Mouse (Mus musculus) heart, postnatal 10 days (tissue): ENCODE data around the gene Foxp1. TPM values are rescaled to one million over a fixed set of nuclear protein-coding genes. Genes with fewer than 3 reads are reported as not detected.

ENCODE experiments used
- DNase-seq, 2 experiments: peaks; one replicate each; pipeline ENCODE4 v3.0.0; 2021
- intact Hi-C: fragments of 180-260 bp; cut with DNase I; formaldehyde crosslinking; loops from one replicate; pipeline ENCODE4 v1.15.1; 2025
- total RNA-seq, 2 experiments: library from RNA; stranded (reverse); gene quantifications; 2 replicates each; pipeline ENCODE4 v1.2.3; 2021

Foxp1 gene
- total RNA-seq, 2 experiments from 2014 or later, result 52.4 to 60.6 TPM

DNA sequence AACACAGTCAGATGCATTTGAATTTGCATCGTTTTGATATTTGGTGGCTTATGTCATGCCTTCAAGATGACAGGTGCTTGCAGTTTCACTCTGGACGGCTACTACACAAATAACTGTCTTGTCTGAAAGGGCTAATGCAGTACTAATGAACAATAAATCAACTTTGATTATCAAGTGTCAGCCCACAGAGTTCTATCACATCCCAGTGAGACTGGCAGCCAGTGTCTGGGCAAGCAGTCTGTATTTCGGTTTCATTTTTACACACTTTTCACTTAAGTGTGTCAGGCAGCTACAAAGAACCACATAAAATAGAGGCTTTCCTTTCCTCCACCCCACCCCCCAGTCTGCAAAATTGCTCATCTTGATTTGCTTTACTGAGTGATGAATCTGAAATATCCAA lies 496.5 kb downstream of the Foxp1 start:
- intact Hi-C loops, result loop anchor here (2.0 to 5.0 kb wide), 3 partner anchors 53 to 496 kb away; partner anchors contain the start of gene Foxp1
- no peak for DNase-seq

DNA sequence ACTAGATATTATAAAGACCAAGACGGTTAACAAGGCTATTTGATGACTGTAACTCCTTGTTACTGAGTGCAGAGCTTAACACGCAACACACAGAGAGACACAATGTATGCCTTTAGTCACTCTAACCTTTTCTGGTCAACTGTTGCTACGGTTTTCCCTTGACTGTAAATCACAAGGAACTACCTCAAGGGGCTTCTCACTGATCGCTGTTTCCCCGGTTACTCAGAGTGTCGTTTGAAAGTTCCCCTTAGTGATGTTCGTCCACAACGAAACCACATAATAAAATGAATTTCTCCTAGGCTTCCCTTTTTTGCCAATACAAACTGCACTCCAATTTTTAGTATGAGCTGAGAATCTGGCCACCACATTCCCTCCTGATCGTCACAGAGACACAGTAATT lies 497.9 kb downstream of the Foxp1 start:
- intact Hi-C loops, result no loop called here
- no peak for DNase-seq

DNA sequence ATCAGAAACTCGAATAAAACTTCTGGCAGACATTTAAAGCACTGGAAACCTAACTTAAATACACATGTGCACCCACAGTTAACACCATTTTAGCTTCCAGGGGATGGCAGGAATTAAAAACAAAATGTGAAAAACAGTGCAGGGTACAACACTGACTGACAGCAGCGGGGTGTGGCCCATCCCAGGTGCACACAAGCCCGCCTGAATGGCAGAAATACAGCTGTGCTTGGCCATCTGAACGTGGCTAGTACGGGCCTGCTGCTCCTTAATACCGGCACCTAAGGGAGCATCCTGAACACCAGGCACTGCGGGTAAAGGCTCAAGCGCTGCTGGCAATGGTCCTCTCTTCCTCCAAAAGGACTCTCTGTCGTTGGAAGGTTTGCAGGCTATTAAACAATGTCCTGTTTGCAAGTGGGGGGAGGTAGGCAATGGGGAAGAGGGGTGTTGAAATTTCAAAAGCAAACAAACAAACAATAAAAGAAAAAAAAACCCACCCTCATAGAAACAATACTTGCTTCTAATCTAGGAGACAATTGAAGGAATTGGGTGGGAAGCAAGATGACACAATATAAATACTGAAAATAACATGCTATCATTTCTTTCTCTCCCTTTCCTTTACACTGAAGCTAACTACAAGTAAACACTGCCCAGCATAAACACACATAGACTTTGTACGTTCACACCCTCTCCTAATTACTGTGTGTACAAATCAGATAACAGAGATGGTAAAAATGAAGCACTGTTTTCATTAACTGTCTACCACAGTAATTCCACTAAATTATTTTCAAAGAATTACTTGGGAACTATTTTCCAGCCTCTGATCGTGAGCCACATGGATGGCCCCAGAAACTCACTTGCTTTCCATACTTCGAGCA lies 501.7 kb downstream of the Foxp1 start:
- intact Hi-C loops, result no loop called here
- DNase-seq, result no peak

DNA sequence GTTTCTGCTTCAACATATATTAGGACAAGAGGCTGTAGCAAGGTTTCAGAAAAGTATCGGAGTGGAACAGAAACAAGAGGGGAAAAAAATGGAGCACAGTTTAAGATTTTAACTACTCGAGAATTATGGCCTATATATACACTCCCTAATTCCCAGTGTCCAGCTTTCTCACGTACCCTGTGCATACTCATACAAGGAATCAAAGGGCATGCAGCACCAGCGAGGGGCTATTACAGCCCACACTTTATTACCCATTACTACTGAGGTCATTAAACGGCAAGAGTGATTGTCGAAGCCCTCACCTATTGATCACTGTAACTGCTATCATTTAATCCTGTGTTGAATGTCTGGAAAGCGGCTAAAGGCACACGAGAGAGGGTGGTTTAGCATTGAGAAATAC lies 502.8 kb downstream of the Foxp1 start:
- intact Hi-C loops, result no loop called here
- no peak for DNase-seq

DNA sequence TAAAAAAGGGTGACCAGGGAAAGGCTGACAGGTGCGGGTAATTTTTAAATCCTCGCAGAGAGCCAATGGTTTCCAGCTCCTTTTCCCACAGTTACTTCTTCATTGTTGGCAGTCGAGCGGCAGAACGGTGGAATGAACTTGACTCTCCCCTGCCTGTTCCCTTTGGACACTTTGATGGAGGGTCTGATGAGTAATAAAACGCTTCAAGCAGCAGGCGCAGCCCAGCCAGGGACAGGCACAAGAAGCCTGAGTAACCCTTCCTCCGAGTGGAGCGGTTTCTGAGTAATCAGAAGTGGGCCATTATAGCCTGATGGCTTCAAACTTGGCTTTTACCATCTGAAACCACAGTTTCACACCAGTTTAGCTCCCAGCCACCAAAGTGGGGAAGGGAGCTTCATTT lies 503.3 kb downstream of the Foxp1 start:
- DNase-seq, result no peak
- intact Hi-C loops, result no loop called here

DNA sequence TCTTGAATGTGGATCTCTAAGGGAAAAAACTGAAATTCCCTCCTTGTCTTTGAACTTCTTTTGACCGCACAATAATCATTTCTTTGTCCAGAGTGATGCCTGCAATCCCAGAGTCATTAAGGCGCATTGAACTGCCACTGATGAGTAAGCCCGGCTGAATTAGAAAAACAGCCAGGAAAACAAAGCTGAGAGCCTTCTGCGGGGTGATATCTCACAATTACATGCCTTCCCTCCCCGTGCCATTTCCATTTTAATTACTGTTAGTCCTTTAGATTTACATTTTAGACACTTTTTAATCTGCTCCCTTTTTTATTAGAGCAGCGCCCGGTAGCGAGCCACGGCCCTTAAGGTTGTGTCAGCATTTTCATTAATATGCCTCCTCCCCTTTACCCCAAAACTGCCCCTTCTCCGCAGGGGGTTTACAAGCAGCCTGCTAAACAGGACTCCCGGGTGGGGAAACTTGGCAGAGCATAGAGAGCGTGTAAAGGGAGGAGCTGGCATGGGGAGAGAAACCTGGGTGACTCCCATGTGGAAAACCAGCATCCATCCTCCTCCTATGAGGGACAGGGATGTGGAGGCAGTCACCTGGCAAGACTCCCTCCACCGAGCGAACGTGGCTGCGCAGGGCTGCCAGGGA lies 508.5 kb downstream of the Foxp1 start:
- intact Hi-C loops, result loop anchor here (5.0 kb wide), 1 partner anchor 508 kb away; the partner anchor contains the start of gene Foxp1

DNA sequence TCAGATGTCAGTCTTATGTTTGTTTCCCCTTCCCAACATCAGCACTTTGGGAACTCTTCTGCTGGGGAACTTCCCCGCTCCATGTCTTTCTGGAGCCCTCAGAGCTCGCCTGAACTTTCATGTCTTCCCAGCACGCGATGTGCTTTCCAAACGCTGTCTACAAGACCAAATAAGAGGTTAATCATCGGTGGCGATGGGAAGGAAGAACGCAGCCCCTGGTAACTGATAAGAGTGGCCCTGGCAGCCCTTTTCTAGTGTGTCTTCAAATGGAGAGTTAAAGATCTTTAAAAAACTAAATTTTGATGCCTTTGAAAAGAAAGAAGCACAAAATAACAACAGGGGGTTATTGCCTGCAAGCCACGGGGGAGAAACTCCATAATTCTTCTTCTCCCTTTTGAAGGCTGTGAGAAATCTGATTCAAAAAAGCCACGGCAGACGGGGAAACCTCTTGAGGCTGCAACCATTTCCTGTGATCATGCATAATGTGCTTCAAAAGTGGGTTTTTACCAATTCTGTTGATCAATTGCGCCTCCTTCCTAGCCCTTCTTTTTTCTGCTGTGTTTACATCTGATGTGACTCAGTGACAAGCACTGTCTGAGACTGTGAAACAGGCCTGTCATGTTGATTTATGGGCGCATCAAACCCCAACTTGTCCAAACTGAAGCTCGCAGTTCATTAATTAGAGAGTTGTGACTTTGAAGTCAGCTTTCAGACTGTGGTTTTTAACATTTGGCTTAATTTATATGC lies 509.2 kb downstream of the Foxp1 start:
- intact Hi-C loops, result loop anchor here (5.0 kb wide), 1 partner anchor 509 kb away; the partner anchor contains the start of gene Foxp1
- no peak for DNase-seq

More for the DNA sequence above, 508.5 kb downstream of the Foxp1 start:
- DNase-seq, result no peak

DNA sequence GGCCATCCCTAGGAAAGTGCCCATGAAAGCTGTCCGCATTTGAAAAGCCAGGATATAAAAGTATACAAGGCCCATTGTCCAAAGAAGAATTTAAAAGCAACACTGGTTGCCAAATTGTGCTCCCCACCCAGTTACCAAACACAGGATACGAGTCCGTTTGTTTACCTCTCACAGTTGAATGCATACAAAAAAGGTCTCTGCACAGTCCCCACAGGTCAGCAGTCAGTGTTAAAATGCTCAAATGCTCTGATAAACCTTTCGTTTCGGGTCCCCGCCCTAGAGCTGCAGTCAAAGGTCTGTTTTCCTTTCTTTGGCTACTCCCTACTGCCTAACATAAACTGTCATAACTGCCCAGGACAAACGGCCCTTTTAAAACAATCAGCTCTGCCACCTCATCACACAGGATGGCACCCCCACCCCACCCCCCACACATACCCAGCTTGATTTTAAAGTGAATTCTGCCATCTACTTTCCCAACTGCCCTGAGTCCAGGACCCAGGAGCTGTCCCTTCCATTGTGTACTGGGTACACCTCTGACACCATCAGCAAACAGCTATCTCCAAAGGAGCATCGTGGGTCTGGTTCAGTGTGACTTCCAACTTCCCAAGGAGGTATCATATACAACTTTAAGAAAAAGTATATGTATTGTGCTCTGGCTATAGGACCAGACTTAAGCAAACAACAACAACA lies 510.5 kb downstream of the Foxp1 start:
- no peak for DNase-seq
- intact Hi-C loops, result loop anchor here (5.0 kb wide), 1 partner anchor 510 kb away; the partner anchor contains the start of gene Foxp1

DNA sequence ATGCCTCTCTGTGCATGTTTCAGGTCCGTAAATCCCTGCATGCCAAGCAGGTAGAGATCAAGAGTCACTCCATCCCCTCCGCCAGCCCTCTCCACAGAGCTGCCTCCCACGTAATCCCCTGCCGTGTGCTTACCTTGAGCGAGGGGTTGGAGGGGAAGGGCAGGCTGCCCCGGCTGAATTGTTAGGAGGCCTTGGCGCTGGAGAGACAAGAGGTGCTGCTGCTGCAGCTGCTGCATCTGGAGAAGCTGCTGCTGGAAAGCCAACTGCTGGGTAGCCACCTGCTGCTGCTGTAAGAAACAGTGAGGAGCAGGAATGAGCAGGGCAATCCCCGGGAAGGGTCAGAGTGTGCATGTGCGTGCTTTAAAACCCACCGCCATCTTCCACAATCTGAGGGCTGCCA lies 512.8 kb downstream of the Foxp1 start:
- no peak for DNase-seq
- intact Hi-C loops, result loop anchor here (5.0 kb wide), 1 partner anchor 513 kb away; the partner anchor contains the start of gene Foxp1

DNA sequence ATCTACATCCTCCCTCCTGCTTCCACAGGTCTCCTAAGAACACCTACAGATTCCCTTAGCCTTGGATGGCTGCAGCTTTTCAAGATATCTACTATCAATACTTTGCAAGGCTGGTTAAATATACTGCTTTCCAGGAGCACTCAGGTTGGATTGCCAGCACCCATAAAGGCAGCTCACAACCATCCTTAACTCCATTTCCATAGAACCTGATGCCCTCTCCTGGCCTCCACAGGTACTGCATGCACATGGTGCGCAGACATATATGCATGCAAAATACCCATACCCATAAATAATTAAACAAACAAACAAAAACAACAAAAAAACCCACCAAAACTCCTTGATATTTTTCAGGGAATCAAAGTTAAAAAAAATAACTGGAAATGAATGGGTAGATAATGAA lies 514.0 kb downstream of the Foxp1 start:
- DNase-seq, result no peak
- intact Hi-C loops, result no loop called here

DNA sequence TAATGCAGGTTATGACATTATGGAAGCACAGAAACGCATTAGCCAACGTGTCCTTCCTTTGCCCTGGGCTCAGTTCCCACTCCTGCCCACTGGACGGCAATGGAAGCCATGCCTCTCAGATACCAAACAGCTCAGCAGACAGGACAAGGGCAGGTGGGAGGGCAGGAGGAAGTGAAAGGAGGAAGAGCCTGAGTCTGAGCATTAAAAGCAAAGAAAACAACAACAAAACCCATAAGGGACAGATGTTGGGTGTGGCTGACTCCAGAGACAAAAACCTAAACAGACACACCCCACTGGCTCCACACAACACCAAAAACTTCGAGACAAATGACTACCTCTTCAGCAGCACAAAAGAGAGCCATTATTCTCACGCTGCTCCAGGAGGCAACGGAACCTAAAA lies 515.0 kb downstream of the Foxp1 start:
- intact Hi-C loops, result no loop called here

DNA sequence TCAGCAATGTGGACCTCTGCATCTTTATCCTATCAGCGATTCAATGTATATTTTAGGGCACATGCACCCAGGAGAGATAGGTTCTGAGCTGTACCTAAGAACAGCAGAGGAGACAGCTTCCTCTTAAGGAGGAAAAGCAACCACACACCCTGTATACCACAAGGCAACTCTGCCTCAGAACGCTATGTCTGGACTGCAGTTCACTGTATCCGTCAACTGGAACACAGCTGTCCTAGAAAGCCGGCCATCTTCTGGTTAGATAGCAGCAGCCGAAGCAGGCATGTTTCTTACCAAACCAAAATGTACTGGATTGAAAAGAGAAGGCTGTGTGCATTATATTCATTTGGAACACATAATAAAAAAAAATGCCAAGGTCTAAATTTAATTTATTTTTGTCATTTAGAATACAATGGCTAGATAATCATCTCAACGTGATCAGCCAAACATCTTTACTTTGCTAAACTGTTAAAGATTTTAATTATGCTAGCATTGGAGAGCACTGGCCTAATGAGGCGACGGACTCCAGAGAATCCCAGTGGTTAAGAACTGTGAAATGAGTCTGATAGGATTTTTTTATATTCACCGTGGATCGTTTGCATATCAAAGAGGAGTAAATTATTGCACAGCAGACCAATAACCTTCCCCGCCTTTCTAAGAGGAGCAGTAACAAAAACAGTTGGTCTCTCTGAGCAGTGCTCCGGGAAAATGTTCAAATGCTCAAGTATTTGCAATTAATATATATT lies 518.1 kb downstream of the Foxp1 start:
- no peak for DNase-seq
- intact Hi-C loops, result no loop called here

More for the DNA sequence above, 515.0 kb downstream of the Foxp1 start:
- DNase-seq, result no peak

DNA sequence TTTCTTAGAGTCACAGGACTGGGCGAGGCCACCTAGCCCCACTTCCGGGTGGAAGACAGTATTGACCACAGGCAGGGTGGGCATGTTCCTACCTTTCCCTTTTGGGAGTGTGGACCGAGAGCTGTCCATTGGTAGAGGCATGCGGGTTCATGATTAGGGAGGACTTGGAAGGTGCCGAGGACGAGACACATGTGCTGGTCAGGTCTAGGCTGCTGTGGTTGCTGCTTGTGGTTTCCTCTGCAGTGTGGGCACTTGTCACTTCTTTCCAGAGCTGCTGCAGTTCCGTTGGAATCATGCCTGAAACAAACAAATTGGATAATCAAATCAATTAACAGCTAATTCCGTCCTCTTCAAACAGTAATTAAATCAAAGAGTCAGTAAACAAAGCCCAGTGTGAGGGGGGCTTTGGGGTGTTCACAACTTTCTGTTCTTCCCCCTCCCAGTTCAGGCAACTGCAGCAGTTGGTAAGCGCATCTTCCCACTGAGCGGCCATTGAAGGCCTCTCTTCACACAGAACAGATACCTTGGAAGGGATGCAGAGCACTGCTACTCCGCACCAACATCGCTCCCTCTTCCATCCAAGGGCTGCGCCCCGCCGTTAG lies 519.3 kb downstream of the Foxp1 start:
- no peak for DNase-seq
- intact Hi-C loops, result no loop called here

DNA sequence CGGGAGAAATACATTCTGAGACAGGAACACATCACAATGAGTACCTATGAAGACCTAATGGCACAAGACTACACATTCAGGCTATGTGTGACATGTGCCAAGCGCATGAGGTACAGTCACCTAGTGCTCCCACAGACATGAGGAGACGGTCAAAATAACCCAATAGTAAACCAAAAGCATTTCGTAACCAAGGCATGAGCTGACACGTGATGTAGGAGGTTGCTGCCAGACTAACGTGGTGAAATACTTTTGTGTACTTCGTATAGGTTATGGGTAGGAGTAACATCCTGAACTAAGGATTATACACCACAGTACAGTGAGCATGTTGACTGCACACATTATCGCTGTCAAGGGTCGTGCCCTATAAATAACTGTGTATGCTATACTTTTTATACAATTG lies 520.9 kb downstream of the Foxp1 start:
- DNase-seq, result no peak
- intact Hi-C loops, result no loop called here

DNA sequence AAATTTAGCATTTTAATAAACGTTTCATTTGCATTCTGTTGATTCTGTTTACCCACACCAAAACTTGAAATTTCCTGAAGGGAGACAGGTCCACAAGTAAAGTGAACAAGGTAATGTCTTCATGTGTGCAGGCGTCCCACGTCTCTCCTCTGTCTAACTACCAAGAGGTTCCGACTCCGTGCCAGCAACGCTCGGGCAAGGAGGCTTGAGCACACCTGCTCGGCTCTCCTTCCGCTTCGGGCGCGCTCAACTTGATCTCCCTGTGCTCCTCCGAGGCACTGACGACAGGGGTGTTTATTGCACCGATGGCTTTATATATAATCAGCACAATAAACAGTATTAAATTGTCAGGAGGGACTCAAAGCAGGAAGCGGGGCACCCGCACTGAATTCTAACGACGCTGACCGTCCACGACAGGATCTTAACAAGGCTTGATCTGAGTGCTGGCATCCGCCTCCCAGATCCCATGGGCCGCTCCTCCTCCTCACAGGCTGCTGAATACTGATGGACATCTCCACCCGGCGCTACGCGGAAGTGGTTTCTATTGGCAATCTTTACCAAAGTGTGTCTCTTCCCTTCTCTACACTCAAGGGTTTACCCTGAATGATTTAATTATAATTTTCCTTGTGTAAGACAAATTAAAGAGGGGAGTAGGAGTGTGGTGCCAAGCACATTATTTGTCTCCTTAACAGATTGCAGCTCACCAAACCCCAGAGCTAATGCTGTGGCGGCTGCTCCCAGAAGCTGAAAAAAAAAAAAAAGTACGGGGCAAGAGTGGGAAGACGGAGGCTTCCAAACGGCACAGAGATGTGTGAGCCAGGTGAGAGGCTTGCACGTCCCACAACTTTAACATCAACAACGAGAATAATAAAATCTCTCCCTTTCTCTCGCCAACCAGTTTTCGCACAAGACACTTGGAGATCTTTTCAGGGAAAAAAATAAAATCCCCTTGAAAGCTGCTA lies 523.3 kb downstream of the Foxp1 start:
- intact Hi-C loops, result no loop called here
- DNase-seq, result no peak

DNA sequence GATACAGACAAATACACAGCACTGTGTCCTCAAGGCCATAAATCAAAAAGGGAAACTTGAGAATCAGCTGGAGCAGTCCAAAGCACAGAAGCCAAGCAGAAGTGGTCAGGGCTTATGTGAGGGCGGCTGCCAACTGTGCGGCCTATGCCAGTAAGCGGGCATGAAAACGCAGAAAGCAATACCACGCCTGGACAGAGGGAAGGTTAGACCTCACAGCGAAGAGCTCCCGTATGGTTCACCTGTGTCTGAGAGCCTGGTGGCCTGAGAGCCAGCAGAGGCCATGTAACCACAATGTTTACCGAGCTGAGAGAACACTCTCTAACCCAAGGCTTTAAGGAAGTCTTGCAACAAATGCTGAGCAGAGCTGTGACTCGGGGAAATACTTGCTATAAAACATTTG lies 524.8 kb downstream of the Foxp1 start:
- intact Hi-C loops, result no loop called here
- peak; percentile 42 to 45 for DNase-seq

DNA sequence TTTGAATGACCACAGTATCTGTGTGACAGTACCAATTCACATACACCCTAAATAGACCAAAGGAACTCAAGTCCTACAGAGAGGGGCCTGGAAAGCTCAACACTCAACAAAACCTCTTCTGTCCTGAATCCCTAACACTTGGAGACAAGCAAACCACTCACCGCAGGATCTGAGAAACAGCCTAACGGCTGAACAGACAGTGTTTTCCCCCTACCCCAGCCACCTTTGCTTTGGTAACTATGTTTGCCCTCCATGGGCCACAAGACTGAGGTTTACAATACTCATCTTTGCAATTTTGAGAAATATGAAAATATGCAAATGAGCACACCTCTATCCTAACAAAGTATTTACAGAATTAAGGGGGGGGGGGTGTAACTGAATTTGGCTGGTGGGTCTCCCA lies 525.7 kb downstream of the Foxp1 start:
- intact Hi-C loops, result no loop called here
- DNase-seq, result no peak

DNA sequence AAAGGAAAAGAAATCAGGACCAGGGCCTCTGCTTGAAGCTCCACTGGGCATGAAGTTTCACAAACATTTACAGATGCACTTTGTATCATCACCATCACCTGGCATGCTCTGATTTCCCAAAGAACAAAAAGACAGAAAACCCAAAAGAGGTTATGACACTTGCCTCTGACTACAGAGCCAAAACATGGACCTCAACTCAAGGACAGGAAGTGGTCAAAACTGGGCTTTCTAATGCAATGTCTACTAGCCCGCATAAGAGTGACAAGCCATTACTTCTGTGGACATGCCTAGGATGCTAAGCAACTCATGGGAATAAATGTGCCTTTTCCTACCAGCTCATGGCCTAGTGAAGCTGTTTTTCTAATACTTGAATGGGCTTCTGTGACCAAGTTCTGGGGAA lies 526.2 kb downstream of the Foxp1 start:
- no peak for DNase-seq
- intact Hi-C loops, result no loop called here
